Mouse (Mus musculus): ENCODE measurements around the gene Ppp5c. TPM values are rescaled to one million over a fixed set of nuclear protein-coding genes. Genes with fewer than 3 reads are reported as not detected.

Ppp5c gene
- polyA plus RNA-seq, 1 experiment: 359 TPM

- H3K27ac ChIP-seq (ENCODE audit: control insufficient read depth, insufficient read depth, low read length): no peak overlapping the region
- TF ChIP-seq CTCF (IDR thresholded peaks at IDR 0.05; ENCODE audit: borderline replicate concordance, control insufficient read depth, extremely low read depth, insufficient read depth, low read length, poor library complexity): no peak
- TF ChIP-seq POLR2A (IDR thresholded peaks at IDR 0.05; ENCODE audit: control insufficient read depth, extremely low read depth, insufficient read depth, low read length, poor library complexity): no peak
- H3K36me3 ChIP-seq (ENCODE audit: control insufficient read depth, insufficient read depth, low read length): no peaks in the 10 kb centered on the region
- no peaks in the 10 kb centered on the region for H3K27me3 ChIP-seq (ENCODE audit: control insufficient read depth, insufficient read depth, low read length)
- DNase-seq: no peak
- no peaks in the 10 kb centered on the region for H3K4me1 ChIP-seq (replicated peaks; ENCODE audit: control insufficient read depth, insufficient read depth, low read length)
- H3K4me3 ChIP-seq (ENCODE audit: control insufficient read depth, insufficient read depth, low read length): no peak overlapping the region
- 89% methylated on average over 15 of the region's 15 CpGs for WGBS
These were observed 71.1 kb downstream of the Ppp5c start for GRCm38 (mm10) chr7:16956410-16957265.

DNA sequence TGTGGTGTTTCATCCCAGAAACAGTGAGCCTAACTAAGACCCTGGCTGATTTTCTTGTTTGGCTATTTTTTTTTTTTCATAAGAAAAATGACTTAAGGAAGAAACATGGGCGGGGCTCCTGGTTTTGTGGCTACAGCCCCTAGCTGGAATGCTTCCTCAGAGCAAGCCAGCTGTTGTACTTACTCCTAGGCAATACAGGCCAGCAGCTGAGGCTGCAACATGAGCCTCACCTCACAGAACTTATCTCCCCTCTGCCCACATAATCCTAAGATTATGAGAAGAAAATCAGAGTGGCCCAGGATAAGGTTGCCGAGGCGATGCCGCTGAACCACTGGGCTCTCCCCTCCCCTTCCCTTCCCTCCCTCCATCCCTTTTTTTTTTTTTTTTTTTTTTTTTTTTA, 72.0 kb downstream of the Ppp5c start:
- TF ChIP-seq POLR2A (IDR thresholded peaks at IDR 0.05; ENCODE audit: control insufficient read depth, extremely low read depth, insufficient read depth, low read length, poor library complexity): no peak
- no peak for TF ChIP-seq CTCF (IDR thresholded peaks at IDR 0.05; ENCODE audit: borderline replicate concordance, control insufficient read depth, extremely low read depth, insufficient read depth, low read length, poor library complexity)
- no peak for DNase-seq
- H3K27ac ChIP-seq (ENCODE audit: control insufficient read depth, insufficient read depth, low read length): no peak overlapping the region
- 64% methylated on average over 4 of the region's 4 CpGs for WGBS
- H3K4me1 ChIP-seq (replicated peaks; ENCODE audit: control insufficient read depth, insufficient read depth, low read length): peaks cover 2% of the 10 kb centered on the region; the same call in 1 of the 2 replicates
- no peak overlapping the region for H3K4me3 ChIP-seq (ENCODE audit: control insufficient read depth, insufficient read depth, low read length)
- H3K27me3 ChIP-seq (ENCODE audit: control insufficient read depth, insufficient read depth, low read length): no peaks in the 10 kb centered on the region
- H3K36me3 ChIP-seq (ENCODE audit: control insufficient read depth, insufficient read depth, low read length): no peaks in the 10 kb centered on the region

Other genes starting within 250 kb of the Ppp5c start
- gene Slc1a5, start 246.6 kb downstream of the Ppp5c start, polyA plus RNA-seq (2012; rRNA removed): 254 and 310 TPM in 2 replicates
- 307 and 318 TPM in 2 replicates for gene Strn4, start 212.0 kb downstream of the Ppp5c start, polyA plus RNA-seq (2012; rRNA removed)
- 48.7 and 51.5 TPM in 2 replicates for gene Fkrp, start 211.2 kb downstream of the Ppp5c start, polyA plus RNA-seq (2012; rRNA removed)
- gene Prkd2, start 185.0 kb downstream of the Ppp5c start, polyA plus RNA-seq (2012; rRNA removed): 363 and 406 TPM in 2 replicates
- gene Dact3, start 152.6 kb downstream of the Ppp5c start, polyA plus RNA-seq (2012; rRNA removed): 3.8 and 4.4 TPM in 2 replicates
- 0.62 and 1.7 TPM in 2 replicates for gene Gng8, start 136.1 kb downstream of the Ppp5c start, polyA plus RNA-seq (2012; rRNA removed)
- gene Ptgir, start 121.4 kb downstream of the Ppp5c start, polyA plus RNA-seq (2012; rRNA removed): 11.3 and 11.4 TPM in 2 replicates
- gene Calm3, start 103.8 kb downstream of the Ppp5c start, polyA plus RNA-seq (2012; rRNA removed): 398 and 475 TPM in 2 replicates
- gene Pnmal2, start 83.2 kb downstream of the Ppp5c start, polyA plus RNA-seq (2012; rRNA removed): 2.2 and 3.0 TPM in 2 replicates
- not detected in 2 replicates for gene Pnmal1, start 68.2 kb downstream of the Ppp5c start, polyA plus RNA-seq (2012; rRNA removed)
- gene Gm42372, start 44.8 kb downstream of the Ppp5c start, polyA plus RNA-seq (2012; rRNA removed): 2.3 TPM in 2 replicates
- 1.5 and 2.0 TPM in 2 replicates for gene Ccdc8, start 35.2 kb downstream of the Ppp5c start, polyA plus RNA-seq (2012; rRNA removed)
- gene Hif3a, start 34.5 kb upstream of the Ppp5c start, polyA plus RNA-seq (2012; rRNA removed): 2.8 and 8.9 TPM in 2 replicates
- gene Psg16, start 46.1 kb upstream of the Ppp5c start, polyA plus RNA-seq (2012; rRNA removed): not detected in 2 replicates
- not detected in 2 replicates for gene Ceacam3, start 122.4 kb upstream of the Ppp5c start, polyA plus RNA-seq (2012; rRNA removed)
- gene Psg29, start 175.6 kb upstream of the Ppp5c start, polyA plus RNA-seq (2012; rRNA removed): not detected in 2 replicates